Mouse (Mus musculus): ENCODE results near the gene Spsb2.

DNA sequence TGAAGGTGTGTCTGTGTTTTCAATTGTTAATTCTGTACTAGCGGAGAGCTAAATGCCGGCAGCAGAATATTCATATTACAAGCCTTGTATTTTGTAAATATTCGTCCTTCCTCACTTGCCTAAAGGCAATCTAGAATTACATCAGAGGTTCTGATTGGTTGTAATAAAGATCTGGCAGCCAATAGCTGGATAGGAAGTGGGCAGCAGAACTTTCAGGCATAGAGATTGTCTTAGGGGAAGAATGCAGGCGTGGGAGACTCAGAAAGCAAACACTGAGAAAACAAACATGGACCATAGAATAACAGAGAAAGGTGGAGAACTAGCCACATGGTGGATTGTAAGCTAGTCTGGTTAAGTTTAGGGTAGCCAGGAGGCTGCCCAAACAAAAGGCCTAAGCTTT is 18.3 kb upstream of the Spsb2 start:
- TF ChIP-seq CTCF (conservative IDR thresholded peaks at IDR 0.05; ENCODE audit: insufficient read depth, insufficient read length, low read depth, low read length), result no peak
- no peak for TF ChIP-seq POLR2A (IDR thresholded peaks at IDR 0.05; ENCODE audit: low read depth, low read length)

Measured in kidney, adult 2 months (tissue).